In genomic region chr2:17301379-17301778, GRCm38 (mm10) we compare ENCODE assay signal across 15 mouse cellular contexts.
DNase-seq lines count a peak whose midpoint lies in the region.
"Had no signal": no experiment of that assay in that cellular context is flagged by ENCODE, and none has a peak within 500 bp of the region (broad histone marks: within the 10 kb centered on the region; RNA-seq: fewer than 3 reads in every experiment).

No protein-coding gene starts in this region.

- DNase-seq in heart, adult 11 months: peak; percentile 14
- no peak for DNase-seq in heart, adult 18-20 months
- DNase-seq in lung, postnatal 25 days (ENCODE audit: low spot score): peak; percentile 31
- DNase-seq in lung, postnatal 4 days: no peak
- DNase-seq in skeletal muscle tissue, adult 2 months (ENCODE audit: low read depth, low spot score): peak; percentile 59
- DNase-seq in kidney, adult 9 months: no peak
- DNase-seq: adrenal gland, adult 8-10 months; adrenal gland, postnatal 25 days; cerebellum, adult 11-12 months; cerebellum, adult 8-10 months; cerebellum, postnatal 10 days; cerebellum, postnatal 36 days; embryo, embryonic 11 days; heart, postnatal 10 days; heart, postnatal 36 days had no signal

Comparison
In these comparisons a context has a peak if more than half of its experiments do, and no peak if none do; other contexts are left out.
1. DNase-seq: peak in heart, adult 11 months (single experiment), lung, postnatal 25 days (single experiment) and skeletal muscle tissue, adult 2 months (single experiment); none in heart, adult 18-20 months (0 of 2), lung, postnatal 4 days (0 of 2) and kidney, adult 9 months (single experiment).